Mouse (Mus musculus): ENCODE measurements at regions not wholly inside any gene's neighbourhood (a gene's known extent, or its start where the extent isn't known, plus 50 kb on each side); places are given as distances from the start of the nearest gene placed in this dataset.

DNA sequence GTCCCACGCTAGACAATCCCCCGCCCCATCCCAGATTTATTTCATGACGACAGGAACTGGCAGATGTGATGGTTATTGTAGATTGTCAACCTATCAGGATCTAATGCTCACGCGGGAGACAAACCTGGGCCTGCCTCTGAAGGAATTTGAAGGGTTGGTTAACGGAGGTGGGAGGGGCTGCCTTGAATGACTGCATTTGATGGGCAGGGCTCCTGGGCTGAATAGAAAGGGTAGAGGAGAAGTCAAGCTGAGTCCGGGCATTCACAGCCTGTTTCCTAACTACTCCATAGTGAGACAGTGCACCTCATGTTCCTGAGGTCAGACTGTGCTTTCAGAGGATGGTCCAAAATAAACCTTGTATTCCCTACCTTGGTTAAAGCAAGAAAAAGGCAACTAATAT lies 259.1 kb downstream of the Cryba4 start:
- 74% methylated on average over 7 of the region's 7 CpGs for WGBS
- Histone ChIP-seq H3K27ac (ENCODE audit: insufficient read depth, low read depth, low read length) (no peak overlapping the region), H3K4me1 (ENCODE audit: control insufficient read depth, insufficient read depth, low read length) (peaks cover 3% of the 10 kb centered on the region; the same call in 1 of the 2 replicates), H3K4me3 (ENCODE audit: insufficient read depth, low read depth, low read length) (no peak overlapping the region)
- TF ChIP-seq POLR2A (IDR thresholded peaks at IDR 0.05; ENCODE audit: insufficient read depth, low read depth, low read length) (no peak), CTCF (IDR thresholded peaks at IDR 0.05; ENCODE audit: insufficient read depth, low read depth, low read length) (no peak)

DNA sequence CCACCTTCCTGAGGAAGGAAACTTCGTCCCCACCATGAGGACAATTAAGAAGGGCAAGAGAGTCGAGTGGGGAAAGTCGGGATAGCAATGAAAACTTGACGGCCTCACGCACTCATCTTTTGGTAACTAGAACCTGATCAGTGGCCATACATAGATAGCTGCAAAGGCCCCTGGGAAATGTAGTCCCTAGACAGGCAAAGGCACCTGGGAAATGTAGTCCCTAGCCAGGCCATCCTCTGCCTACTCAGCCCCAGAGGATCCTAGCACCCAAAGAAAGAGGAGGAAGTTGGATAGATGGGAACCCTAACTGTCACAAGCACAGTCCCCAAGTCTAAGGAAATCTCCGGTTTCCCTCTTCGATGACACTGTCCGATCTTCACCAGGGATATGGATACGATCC lies 258.4 kb downstream of the Cryba4 start:
- Histone ChIP-seq H3K27ac (ENCODE audit: insufficient read depth, low read depth, low read length) (no peak overlapping the region), H3K4me3 (ENCODE audit: insufficient read depth, low read depth, low read length) (no peak overlapping the region), H3K4me1 (ENCODE audit: control insufficient read depth, insufficient read depth, low read length) (peaks cover 3% of the 10 kb centered on the region; the same call in 1 of the 2 replicates)
- TF ChIP-seq POLR2A (IDR thresholded peaks at IDR 0.05; ENCODE audit: insufficient read depth, low read depth, low read length), result no peak
- no peak for TF ChIP-seq CTCF (IDR thresholded peaks at IDR 0.05; ENCODE audit: insufficient read depth, low read depth, low read length)
- 87% methylated on average over 9 of the region's 9 CpGs for WGBS

DNA sequence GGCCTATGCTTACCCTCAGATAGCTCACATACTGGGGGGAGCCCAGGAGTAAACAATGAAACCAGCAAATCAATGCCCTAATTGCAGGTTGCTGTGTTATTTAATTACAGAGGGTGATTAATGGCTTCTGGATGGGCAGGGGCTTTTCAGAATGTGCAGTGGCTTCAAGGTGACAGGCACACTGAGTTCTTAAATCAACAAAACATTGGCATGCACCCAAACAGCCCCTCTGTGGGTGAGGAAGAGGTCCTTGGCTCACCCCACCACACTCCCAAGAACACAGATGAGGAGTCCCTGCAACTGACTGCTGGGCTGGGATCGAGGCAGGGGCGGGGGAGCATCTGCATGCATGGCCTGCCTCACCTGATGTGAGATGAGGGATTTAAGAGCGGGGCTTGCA lies 255.5 kb downstream of the Cryba4 start:
- Histone ChIP-seq H3K4me1 (ENCODE audit: control insufficient read depth, insufficient read depth, low read length) (peaks cover 4% of the 10 kb centered on the region), H3K27ac (ENCODE audit: insufficient read depth, low read depth, low read length) (no peak overlapping the region), H3K4me3 (ENCODE audit: insufficient read depth, low read depth, low read length) (no peak overlapping the region)
- TF ChIP-seq CTCF (IDR thresholded peaks at IDR 0.05; ENCODE audit: insufficient read depth, low read depth, low read length) (no peak), POLR2A (IDR thresholded peaks at IDR 0.05; ENCODE audit: insufficient read depth, low read depth, low read length) (no peak)
- WGBS, result 54% methylated on average over 3 of the region's 3 CpGs

DNA sequence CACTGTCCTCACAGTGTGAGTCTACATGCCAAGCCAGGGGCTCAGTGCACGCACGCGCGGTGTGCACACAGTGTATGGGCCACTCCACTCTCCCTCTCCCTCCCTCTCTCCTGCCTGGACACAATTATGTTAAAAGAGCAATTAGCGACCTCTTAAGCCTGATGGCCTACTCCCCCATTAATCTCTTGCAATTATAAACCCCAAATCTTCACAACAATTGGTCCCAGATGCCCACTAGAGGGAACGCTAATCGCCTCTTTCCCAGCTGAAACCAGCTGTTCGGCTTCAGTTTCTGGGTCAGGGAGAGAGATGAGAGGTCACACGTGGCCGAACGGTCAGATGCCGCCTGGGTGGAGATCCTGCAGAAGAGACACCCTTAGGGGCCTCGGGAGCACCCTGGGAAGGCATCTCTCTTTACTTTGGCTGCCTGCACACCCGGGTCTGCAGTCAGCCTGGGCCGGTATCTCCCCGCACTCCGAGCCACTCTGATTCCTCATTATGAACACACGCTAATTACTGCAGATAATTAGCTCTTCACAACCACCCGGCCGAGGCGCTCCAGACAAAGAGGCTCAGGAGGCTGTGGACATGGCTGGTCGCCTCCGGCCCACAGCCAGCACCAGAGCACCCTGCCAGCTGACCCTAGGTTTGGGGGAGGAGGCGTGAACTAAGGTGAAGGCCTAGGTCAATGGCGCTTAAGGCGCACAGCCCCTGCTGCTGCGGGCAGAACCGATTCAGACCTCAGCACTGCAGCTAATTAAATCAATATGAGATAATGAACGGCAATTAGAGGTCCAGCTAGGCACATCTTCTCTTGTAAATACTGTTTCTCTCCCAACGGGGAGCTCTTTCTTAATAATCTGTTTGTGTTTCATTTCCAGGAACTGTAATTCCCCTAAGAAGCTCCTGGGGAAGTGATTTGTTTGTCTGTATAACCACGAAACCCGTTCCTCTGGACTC lies 250.3 kb downstream of the Cryba4 start:
- no peak for TF ChIP-seq POLR2A (IDR thresholded peaks at IDR 0.05; ENCODE audit: insufficient read depth, low read depth, low read length)
- TF ChIP-seq CTCF (IDR thresholded peaks at IDR 0.05; ENCODE audit: insufficient read depth, low read depth, low read length), result no peak
- Histone ChIP-seq H3K4me3 (ENCODE audit: insufficient read depth, low read depth, low read length) (no peak overlapping the region), H3K27ac (ENCODE audit: insufficient read depth, low read depth, low read length) (no peak overlapping the region), H3K4me1 (ENCODE audit: control insufficient read depth, insufficient read depth, low read length) (peaks cover 6% of the 10 kb centered on the region)
- 22% methylated on average over 32 of the region's 32 CpGs for WGBS

DNA sequence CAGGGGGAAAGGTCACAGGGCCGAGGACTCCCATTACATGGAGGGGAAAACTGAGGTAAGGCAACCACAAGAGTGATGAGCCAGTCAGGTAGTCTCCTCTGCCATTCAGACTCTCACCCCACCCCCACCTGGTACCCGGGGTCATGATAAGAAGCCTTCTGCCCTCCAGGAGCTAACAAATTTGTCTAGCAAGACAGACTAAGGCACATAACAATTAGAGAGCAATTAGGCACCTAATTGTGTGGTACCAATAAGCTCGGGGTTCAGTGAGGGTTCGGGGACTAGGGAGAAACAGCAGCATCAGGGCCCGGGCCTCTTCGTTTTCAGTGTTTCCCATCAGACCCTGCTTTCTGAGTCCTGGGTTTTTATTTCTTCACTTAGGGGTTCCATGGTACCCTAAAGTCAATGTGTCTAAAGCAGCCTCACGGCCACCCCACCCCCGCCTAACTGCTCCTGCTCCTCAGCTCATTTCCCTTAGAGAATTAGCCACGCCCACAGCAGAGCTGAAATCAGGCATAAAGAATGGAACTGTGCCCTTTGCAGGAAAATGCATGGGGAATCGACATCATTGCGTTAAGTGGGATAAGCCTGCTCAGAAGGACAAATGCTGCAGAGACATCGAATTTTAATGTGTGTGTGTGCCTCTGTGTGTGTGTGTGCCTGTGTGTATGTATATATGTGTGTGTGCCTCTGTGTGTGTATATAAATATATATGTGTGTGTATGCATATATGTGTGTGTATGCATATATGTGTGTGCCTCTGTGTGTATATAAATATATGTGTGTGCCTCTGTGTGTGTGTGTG lies 249.3 kb downstream of the Cryba4 start:
- Histone ChIP-seq H3K4me1 (ENCODE audit: control insufficient read depth, insufficient read depth, low read length) (peaks cover 6% of the 10 kb centered on the region), H3K27ac (ENCODE audit: insufficient read depth, low read depth, low read length) (no peak overlapping the region), H3K4me3 (ENCODE audit: insufficient read depth, low read depth, low read length) (no peak overlapping the region)
- 41% methylated on average over 12 of the region's 12 CpGs for WGBS
- TF ChIP-seq POLR2A (IDR thresholded peaks at IDR 0.05; ENCODE audit: insufficient read depth, low read depth, low read length) (no peak), CTCF (IDR thresholded peaks at IDR 0.05; ENCODE audit: insufficient read depth, low read depth, low read length) (no peak)

DNA sequence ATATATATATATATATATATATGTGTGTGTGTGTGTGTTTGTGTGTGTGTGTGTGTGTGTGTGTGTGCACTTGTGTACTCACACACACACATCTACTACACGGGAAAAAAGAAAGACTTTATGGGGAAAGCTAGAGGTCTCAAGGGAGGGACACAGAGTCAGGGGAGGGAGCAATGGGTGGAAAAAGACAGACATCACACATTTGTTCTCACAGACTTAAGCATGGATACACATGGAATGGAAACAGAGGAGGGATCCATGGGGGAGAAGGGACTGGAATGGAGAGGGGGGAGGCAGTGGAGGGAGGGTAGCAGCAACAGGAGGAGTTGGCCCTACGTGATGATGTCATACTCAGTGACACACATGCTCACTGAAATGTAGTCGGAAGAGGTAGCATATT lies 248.3 kb downstream of the Cryba4 start:
- WGBS, result 86% methylated on average over 3 of the region's 3 CpGs
- Histone ChIP-seq H3K27ac (ENCODE audit: insufficient read depth, low read depth, low read length) (no peak overlapping the region), H3K4me1 (ENCODE audit: control insufficient read depth, insufficient read depth, low read length) (peaks cover 6% of the 10 kb centered on the region), H3K4me3 (ENCODE audit: insufficient read depth, low read depth, low read length) (no peak overlapping the region)
- TF ChIP-seq POLR2A (IDR thresholded peaks at IDR 0.05; ENCODE audit: insufficient read depth, low read depth, low read length) (no peak), CTCF (IDR thresholded peaks at IDR 0.05; ENCODE audit: insufficient read depth, low read depth, low read length) (no peak)

DNA sequence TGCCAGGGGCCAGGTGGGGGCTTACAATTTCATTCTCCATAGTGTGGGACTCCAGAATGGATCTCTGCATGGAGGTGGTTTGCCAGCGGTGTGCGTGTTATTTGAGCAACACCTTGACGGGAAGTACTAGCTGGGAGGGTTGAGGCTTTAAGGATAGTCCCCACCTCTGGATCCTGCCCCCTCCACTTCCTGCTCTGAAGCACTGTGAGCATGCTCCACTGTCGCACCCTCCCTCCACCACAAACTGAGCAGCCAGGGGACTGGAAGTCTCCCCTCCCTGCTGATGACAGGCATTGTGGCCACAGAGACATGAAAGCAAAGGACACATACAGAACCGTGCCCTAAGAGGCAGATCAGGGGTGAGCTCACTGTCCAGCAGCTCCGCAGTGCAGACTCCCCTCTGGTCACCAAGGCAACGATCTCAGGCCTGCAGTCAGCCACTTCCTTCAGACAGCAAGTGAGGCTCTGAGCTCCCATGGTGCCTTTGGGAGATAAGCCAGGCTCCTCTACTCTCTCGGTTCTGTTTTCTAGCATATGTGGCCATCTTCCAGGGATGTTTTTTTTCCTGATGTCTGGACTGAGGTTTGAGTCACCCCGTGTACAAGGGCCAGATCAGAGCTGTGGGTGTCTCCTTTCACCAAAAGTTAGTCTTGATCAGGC lies 239.7 kb downstream of the Cryba4 start:
- TF ChIP-seq POLR2A (IDR thresholded peaks at IDR 0.05; ENCODE audit: insufficient read depth, low read depth, low read length) (no peak), CTCF (IDR thresholded peaks at IDR 0.05; ENCODE audit: insufficient read depth, low read depth, low read length) (no peak)
- no peak overlapping the region for H3K27ac ChIP-seq (ENCODE audit: insufficient read depth, low read depth, low read length)
- 36% methylated on average over 9 of the region's 9 CpGs for WGBS

DNA sequence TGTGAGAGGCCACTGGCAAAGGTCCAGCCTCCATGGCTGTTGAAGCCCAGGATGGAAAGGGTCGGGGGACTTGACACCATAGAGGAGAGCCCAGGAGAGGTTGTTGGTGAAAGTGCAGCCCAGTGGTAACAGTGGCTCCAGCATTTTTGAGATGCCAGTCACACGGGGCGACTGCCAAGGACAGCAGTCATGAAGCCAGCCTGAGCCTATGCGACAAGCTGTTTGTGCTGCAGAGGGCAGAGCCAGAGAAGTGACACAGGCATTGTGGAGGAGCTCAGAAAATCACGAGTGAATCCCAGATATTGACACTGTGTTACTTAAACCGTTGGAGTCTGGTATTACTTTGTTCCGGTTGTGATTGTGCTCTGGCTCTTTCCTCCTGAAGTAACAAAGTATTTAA lies 233.4 kb downstream of the Cryba4 start:
- 0 out of 2 replicates have a peak, but pooled peaks cover 6% of the 10 kb centered on the region for H3K4me1 ChIP-seq (ENCODE audit: control insufficient read depth, insufficient read depth, low read length)
- TF ChIP-seq CTCF (IDR thresholded peaks at IDR 0.05; ENCODE audit: insufficient read depth, low read depth, low read length), result no peak
- TF ChIP-seq POLR2A (IDR thresholded peaks at IDR 0.05; ENCODE audit: insufficient read depth, low read depth, low read length), result no peak
- H3K27ac ChIP-seq (ENCODE audit: insufficient read depth, low read depth, low read length), result no peak overlapping the region
- H3K4me3 ChIP-seq (ENCODE audit: insufficient read depth, low read depth, low read length), result no peak overlapping the region
- WGBS, result 44% methylated on average over 7 of the region's 7 CpGs

More for the DNA sequence above, 239.7 kb downstream of the Cryba4 start:
- Histone ChIP-seq H3K4me1 (ENCODE audit: control insufficient read depth, insufficient read depth, low read length) (peaks cover 13% of the 10 kb centered on the region; the same call in 1 of the 2 replicates), H3K4me3 (ENCODE audit: insufficient read depth, low read depth, low read length) (no peak overlapping the region)
